Mouse (Mus musculus) liver, postnatal 0 days (tissue): ENCODE measurements around the gene Gp1bb. TPM values are rescaled to one million over a fixed set of nuclear protein-coding genes. Genes with fewer than 3 reads are reported as not detected.

Source experiments
- ATAC-seq: fragments of 200-750 bp; cut with Nextera tagmentation; 2 replicates; pipeline ENCODE4 v1.8.0; 2017; ENCODE audit warnings: mild to moderate bottlenecking, moderate library complexity
- DNase-seq: peaks from one replicate; pipeline ENCODE4 v3.0.0-alpha.2; 2016
- H3K27ac ChIP-seq: fragments of 300-500 bp; sonication (generic); 2 replicates; pipeline ENCODE4 v1.5.1; 2014; ENCODE audit warnings: antibody characterized with exemption, moderate library complexity, mild to moderate bottlenecking, low read depth
- H3K27me3 ChIP-seq: fragments of 300-500 bp; sonication (generic); 2 replicates; pipeline ENCODE4 v1.6.1; 2014; ENCODE audit warnings: low read length, control low read depth, mixed read lengths; ENCODE audit not compliant: insufficient read depth
- H3K36me3 ChIP-seq: fragments of 300-500 bp; sonication (generic); replicated peaks from 2 replicates; pipeline ENCODE4 v1.6.1; 2014; ENCODE audit warnings: mild to moderate bottlenecking, control low read depth, low read length, moderate library complexity, mixed read lengths; ENCODE audit not compliant: insufficient read depth
- H3K4me1 ChIP-seq: fragments of 300-500 bp; sonication (generic); 2 replicates; pipeline ENCODE4 v1.6.1; 2014; ENCODE audit warnings: antibody characterized with exemption, mild to moderate bottlenecking, control low read depth; ENCODE audit not compliant: insufficient read depth
- H3K4me2 ChIP-seq: fragments of 300-500 bp; sonication (generic); 2 replicates; pipeline ENCODE4 v1.6.1; 2014; ENCODE audit warnings: low read depth, mild to moderate bottlenecking, low read length, moderate library complexity, mixed read lengths
- H3K4me3 ChIP-seq: fragments of 300-500 bp; sonication (generic); 2 replicates; pipeline ENCODE4 v1.5.1; 2014; ENCODE audit warnings: low read depth, low read length
- H3K9ac ChIP-seq: fragments of 300-500 bp; sonication (generic); replicated peaks from 2 replicates; pipeline ENCODE4 v1.6.1; 2014; ENCODE audit warnings: mild to moderate bottlenecking, moderate library complexity
- H3K9me3 ChIP-seq: fragments of 300-500 bp; sonication (generic); 2 replicates; pipeline ENCODE4 v1.6.1; 2016; ENCODE audit warnings: mild to moderate bottlenecking, control low read depth, low read length, mixed read lengths
- CTCF ChIP-seq: sonication (generic); IDR thresholded peaks from 2 replicates; pipeline ENCODE4 v1.5.1; 2016; ENCODE audit warnings: antibody characterized with exemption, low read depth
- EP300 ChIP-seq: IDR thresholded peaks from 2 replicates; pipeline ENCODE4 v1.6.1; 2016; ENCODE audit warnings: antibody characterized with exemption, low read depth, mild to moderate bottlenecking
- WGBS: fragments of 180-500 bp; shearing (Covaris S2); extraction: QIAGEN DNeasy Blood & Tissue Kit; methylation state at CpG from one replicate; pipeline ENCODE4 v1.1.7; 2014; ENCODE audit not compliant: insufficient replicate concordance; 5-methylcytosine and 5-hydroxymethylcytosine counted together
- polyA plus RNA-seq: library from polyadenylated mRNA; unstranded; fragments of >200 nt; fragmentation: Nextera tagmentation; extraction: Ambion mirVana; gene quantifications from 2 replicates; pipeline ENCODE4 v1.2.1, GENCODE M21; 2015

Gp1bb gene
- polyA plus RNA-seq, 1 experiment from 2014 or later, result 56.5 TPM

GRCm38 (mm10) chr16:18625791-18626311, 3.6 kb upstream of the Gp1bb start:
- Histone ChIP-seq H3K27me3 (peaks cover 83% of the 10 kb centered on the region), H3K27ac (no peak overlapping the region), H3K9ac (peak overlapping the region; percentile 35; the same call in 1 of the 2 replicates), H3K4me3 (peak overlapping the region; percentile 53), H3K4me2 (peak overlapping the region; percentile 77), H3K36me3 (no peaks in the 10 kb centered on the region; the same call in 1 of the 2 replicates), H3K4me1 (peaks cover 14% of the 10 kb centered on the region), H3K9me3 (no peaks in the 10 kb centered on the region)
- TF ChIP-seq EP300 (no peak), CTCF (no peak)
- ATAC-seq (peak; percentile 11; the same call in 1 of the 2 replicates), DNase-seq (no peak)
- WGBS, result 12% methylated on average over 26 of the region's 26 CpGs

GRCm38 (mm10) chr16:18625097-18625496, 2.9 kb upstream of the Gp1bb start:
- Histone ChIP-seq H3K4me1 (peaks cover 14% of the 10 kb centered on the region), H3K9me3 (no peaks in the 10 kb centered on the region), H3K9ac (no peak overlapping the region), H3K27ac (no peak overlapping the region), H3K27me3 (peaks cover 87% of the 10 kb centered on the region), H3K4me3 (no peak overlapping the region), H3K4me2 (no peak overlapping the region), H3K36me3 (no peaks in the 10 kb centered on the region; the same call in 1 of the 2 replicates)
- DNase-seq (no peak), ATAC-seq (no peak)
- WGBS, result 39% methylated on average over 14 of the region's 14 CpGs
- TF ChIP-seq EP300 (no peak), CTCF (no peak)

GRCm38 (mm10) chr16:18624641-18625040, 2.4 kb upstream of the Gp1bb start:
- TF ChIP-seq EP300 (no peak), CTCF (no peak)
- H3K4me3 ChIP-seq, result no peak overlapping the region
- no peaks in the 10 kb centered on the region for H3K9me3 ChIP-seq
- 32% methylated on average over 15 of the region's 15 CpGs for WGBS
- ATAC-seq, result no peak
- H3K4me2 ChIP-seq, result no peak overlapping the region
- H3K27ac ChIP-seq, result no peak overlapping the region
- H3K9ac ChIP-seq, result no peak overlapping the region
- peaks cover 14% of the 10 kb centered on the region for H3K4me1 ChIP-seq
- DNase-seq, result no peak
- H3K27me3 ChIP-seq, result peaks cover 90% of the 10 kb centered on the region
- no peaks in the 10 kb centered on the region; the same call in 1 of the 2 replicates for H3K36me3 ChIP-seq

GRCm38 (mm10) chr16:18623751-18624540, 1.7 kb upstream of the Gp1bb start:
- no peak overlapping the region for H3K9ac ChIP-seq
- DNase-seq (no peak), ATAC-seq (no peak)
- H3K27me3 ChIP-seq, result peaks cover 95% of the 10 kb centered on the region
- H3K4me2 ChIP-seq, result no peak overlapping the region
- H3K27ac ChIP-seq, result no peak overlapping the region
- H3K36me3 ChIP-seq, result no peaks in the 10 kb centered on the region; the same call in 1 of the 2 replicates
- H3K4me1 ChIP-seq, result peaks cover 11% of the 10 kb centered on the region
- no peaks in the 10 kb centered on the region for H3K9me3 ChIP-seq
- no peak overlapping the region for H3K4me3 ChIP-seq
- WGBS, result 45% methylated on average over 15 of the region's 15 CpGs
- TF ChIP-seq CTCF, result no peak
- TF ChIP-seq EP300, result no peak

- Histone ChIP-seq H3K9ac (no peak overlapping the region), H3K27ac (no peak overlapping the region), H3K4me3 (no peak overlapping the region), H3K36me3 (no peaks in the 10 kb centered on the region; the same call in 1 of the 2 replicates), H3K9me3 (no peaks in the 10 kb centered on the region), H3K27me3 (peaks cover 96% of the 10 kb centered on the region), H3K4me1 (peaks cover 9% of the 10 kb centered on the region), H3K4me2 (no peak overlapping the region)
- 36% methylated on average over 29 of the region's 29 CpGs for WGBS
- ATAC-seq, result no peak
- no peak for TF ChIP-seq EP300
- TF ChIP-seq CTCF, result no peak; the same call in 1 of the 2 replicates
- DNase-seq, result no peak
Measured at GRCm38 (mm10) chr16:18622916-18623750, 930 bp upstream of the Gp1bb start.
